Mouse (Mus musculus): Measurements from ENCODE around the gene Mecom.

Mecom gene

GRCm38 (mm10) chr3:30104515-30105098 lies 443.2 kb downstream of the Mecom start:
- in situ Hi-C loops (cut with MboI), result no loop called here

- in situ Hi-C loops (cut with MboI), result no loop called here
These were observed 446.7 kb downstream of the Mecom start for GRCm38 (mm10) chr3:30101146-30101545.

GRCm38 (mm10) chr3:30097713-30098112 lies 450.1 kb downstream of the Mecom start:
- in situ Hi-C loops (cut with MboI), result no loop called here

GRCm38 (mm10) chr3:30097129-30097528 lies 450.7 kb downstream of the Mecom start:
- in situ Hi-C loops (cut with MboI), result no loop called here

- in situ Hi-C loops (cut with MboI), result no loop called here
These were observed 454.8 kb downstream of the Mecom start for GRCm38 (mm10) chr3:30093005-30093404.

GRCm38 (mm10) chr3:30092481-30092880 lies 455.3 kb downstream of the Mecom start:
- in situ Hi-C loops (cut with MboI), result no loop called here

GRCm38 (mm10) chr3:30091860-30092259 lies 455.9 kb downstream of the Mecom start:
- in situ Hi-C loops (cut with MboI), result no loop called here

- in situ Hi-C loops (cut with MboI), result no loop called here
These were observed 456.4 kb downstream of the Mecom start for GRCm38 (mm10) chr3:30091401-30091800.

GRCm38 (mm10) chr3:30086139-30086538 lies 461.7 kb downstream of the Mecom start:
- in situ Hi-C loops (cut with MboI), result no loop called here

- in situ Hi-C loops (cut with MboI), result no loop called here
These were observed 464.0 kb downstream of the Mecom start for GRCm38 (mm10) chr3:30083842-30084241.

- in situ Hi-C loops (cut with MboI), result no loop called here
These were observed 464.5 kb downstream of the Mecom start for GRCm38 (mm10) chr3:30083268-30083667.

GRCm38 (mm10) chr3:30080827-30081226 lies 467.0 kb downstream of the Mecom start:
- in situ Hi-C loops (cut with MboI), result no loop called here

- in situ Hi-C loops (cut with MboI), result no loop called here
These were observed 471.3 kb downstream of the Mecom start for GRCm38 (mm10) chr3:30076522-30076921.

- in situ Hi-C loops (cut with MboI), result no loop called here
These were observed 476.5 kb downstream of the Mecom start for GRCm38 (mm10) chr3:30071271-30071670.

GRCm38 (mm10) chr3:30066519-30066918 lies 481.3 kb downstream of the Mecom start:
- in situ Hi-C loops (cut with MboI), result no loop called here

GRCm38 (mm10) chr3:30060058-30060457 lies 487.8 kb downstream of the Mecom start:
- in situ Hi-C loops (cut with MboI), result no loop called here

GRCm38 (mm10) chr3:30059615-30060014 lies 488.2 kb downstream of the Mecom start:
- in situ Hi-C loops (cut with MboI), result no loop called here

GRCm38 (mm10) chr3:30051287-30051686 lies 496.5 kb downstream of the Mecom start:
- in situ Hi-C loops (cut with MboI), result no loop called here

- in situ Hi-C loops (cut with MboI), result no loop called here
These were observed 497.0 kb downstream of the Mecom start for GRCm38 (mm10) chr3:30050795-30051194.

- in situ Hi-C loops (cut with MboI), result no loop called here
These were observed 499.0 kb downstream of the Mecom start for GRCm38 (mm10) chr3:30048792-30049191.

- in situ Hi-C loops (cut with MboI), result no loop called here
These were observed 499.7 kb downstream of the Mecom start for GRCm38 (mm10) chr3:30048157-30048556.

- in situ Hi-C loops (cut with MboI), result no loop called here
These were observed 504.3 kb downstream of the Mecom start for GRCm38 (mm10) chr3:30043525-30043924.

- in situ Hi-C loops (cut with MboI), result no loop called here
These were observed 509.3 kb downstream of the Mecom start for GRCm38 (mm10) chr3:30038545-30038944.

GRCm38 (mm10) chr3:30019961-30020360 lies 527.8 kb downstream of the Mecom start:
- in situ Hi-C loops (cut with MboI), result no loop called here
